Mouse (Mus musculus) neutrophil, adult 65 days (primary cell): ENCODE data around the gene Olfr1009. TPM values are rescaled to one million over a fixed set of nuclear protein-coding genes. Genes with fewer than 3 reads are reported as not detected.

Source experiments
- total RNA-seq: library from RNA; stranded (reverse); gene quantifications from 2 replicates; pipeline ENCODE4 v1.2.4, GENCODE M21; 2023

The Olfr1009 gene
- total RNA-seq: not detected in 2 replicates

DNA sequence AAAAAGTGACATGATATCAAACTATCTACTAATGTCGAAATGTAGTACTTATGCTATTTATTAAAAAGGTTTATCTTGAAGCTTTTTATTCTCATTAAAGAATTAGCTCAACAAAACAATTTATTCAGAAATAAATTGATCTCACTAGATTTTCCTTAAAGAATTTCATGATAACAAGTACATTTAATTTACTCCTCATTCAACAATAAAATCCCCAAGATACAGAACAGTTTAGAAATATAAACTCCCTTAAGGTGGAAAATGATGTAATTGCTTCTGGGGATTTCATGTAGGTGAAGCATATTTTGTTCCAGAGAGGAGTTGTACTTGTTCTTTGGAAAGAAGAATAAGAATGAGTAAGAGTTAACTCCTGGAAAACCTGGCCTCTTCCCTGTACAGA is at the start of gene Olfr1009:
Gene Olfr1009 (plus strand): TSS at position 301 of the 400 bp plus-strand sequence.

DNA sequence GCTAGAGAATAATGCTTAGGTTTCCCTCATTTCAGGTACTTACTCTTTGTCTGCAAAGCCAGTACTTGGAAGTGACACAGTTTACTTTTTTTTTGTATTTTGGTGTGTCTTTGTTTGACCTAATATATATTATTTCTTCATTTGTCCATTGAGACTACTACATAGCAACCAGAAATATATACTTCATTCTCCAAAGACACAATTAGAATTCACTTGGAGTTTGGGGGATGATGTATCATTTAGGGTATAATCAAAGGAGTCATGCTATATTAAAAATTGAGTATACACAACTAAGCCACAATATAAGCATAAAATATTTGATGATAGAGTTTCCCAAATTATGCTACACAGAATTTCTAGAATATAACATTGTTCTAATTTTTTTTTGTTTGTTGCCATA is 36.6 kb upstream of the Olfr1009 start, which contains the start of gene Olfr1006:
Gene Olfr1006 (minus strand): TSS at position 101 of the 400 bp plus-strand sequence.

DNA sequence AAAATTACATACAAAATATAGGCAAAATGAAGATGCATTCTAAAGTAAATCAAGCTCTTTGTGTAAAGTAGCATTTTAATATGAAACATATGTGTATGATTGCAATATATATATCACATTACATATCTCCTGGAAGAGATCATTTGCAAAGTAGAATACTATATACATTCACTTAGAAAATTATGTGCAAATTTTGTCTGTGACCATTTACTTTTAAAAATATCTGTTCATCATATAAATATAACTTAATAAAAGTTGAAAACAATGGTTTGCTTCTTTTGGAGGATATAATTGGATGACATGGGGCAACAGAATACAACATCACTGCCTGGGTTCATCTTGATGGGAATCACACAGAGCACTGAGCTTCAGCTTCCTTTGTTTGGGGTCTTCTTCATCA is 26.1 kb upstream of the Olfr1009 start, which contains the start of gene Olfr1008:
Gene Olfr1008 (plus strand): TSS at position 301 of the 400 bp plus-strand sequence.

DNA sequence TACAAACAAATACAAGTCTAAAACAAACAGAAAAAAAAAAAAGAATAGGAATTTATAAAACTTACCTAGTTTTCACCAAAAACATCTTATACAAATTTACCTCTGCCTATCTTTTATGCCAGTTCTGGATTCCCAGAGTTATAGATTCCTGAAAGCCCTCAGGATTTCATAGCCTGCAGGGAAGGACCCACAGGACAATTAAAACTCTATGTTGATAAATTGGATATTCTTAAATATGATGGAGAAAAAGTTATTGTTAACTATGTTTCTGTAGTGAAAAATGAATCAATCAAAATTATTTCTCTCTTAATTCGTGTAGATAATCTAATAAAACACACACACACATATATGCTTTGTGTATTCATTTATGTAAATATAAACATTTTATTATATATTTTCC is 47.4 kb downstream of the Olfr1009 start, which contains the start of gene Olfr1012:
Gene Olfr1012 (minus strand): TSS at position 101 of the 400 bp plus-strand sequence.

DNA sequence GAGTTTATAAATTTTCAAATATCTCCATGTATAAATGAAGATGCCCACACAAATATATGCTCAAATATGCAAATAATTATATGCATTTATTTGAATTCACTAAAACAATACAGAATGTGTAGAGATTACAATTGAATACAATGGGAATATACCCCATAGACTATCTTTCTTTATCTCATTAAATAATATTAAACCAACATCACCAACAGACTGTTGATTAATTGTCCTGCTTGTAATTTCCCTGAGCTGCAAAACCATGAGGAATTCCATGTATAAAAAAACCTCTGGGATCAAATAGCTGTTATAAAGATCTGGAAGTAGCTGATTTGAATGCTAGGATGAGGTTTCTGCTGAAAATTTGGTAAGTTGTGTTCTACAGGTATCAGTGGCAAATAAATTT is 51.6 kb downstream of the Olfr1009 start, which contains the start of gene Olfr1013:
Gene Olfr1013 (plus strand): TSS at position 301 of the 400 bp plus-strand sequence.

DNA sequence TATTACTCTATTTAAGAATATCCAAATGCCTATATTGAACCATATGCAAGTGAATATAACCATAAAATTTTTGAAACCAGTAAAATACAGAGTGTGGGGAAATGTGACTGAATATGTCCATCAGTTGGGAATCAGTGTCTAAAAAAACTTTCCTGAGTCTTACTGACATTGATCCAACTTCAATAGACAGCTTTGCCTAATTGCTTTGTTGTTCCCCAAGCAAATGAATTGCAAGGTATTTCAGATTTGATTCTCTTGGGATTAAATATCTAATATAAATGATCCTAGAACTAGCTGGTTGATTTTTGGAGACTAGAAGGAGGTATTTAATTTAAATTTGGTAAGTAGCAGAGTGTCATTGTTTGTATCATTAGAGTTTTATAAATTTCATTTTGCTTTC is 57.2 kb downstream of the Olfr1009 start, which contains the start of gene Olfr1014:
Gene Olfr1014 (plus strand): TSS at position 301 of the 400 bp plus-strand sequence.

Other genes starting within 250 kb of the Olfr1009 start
- not detected in 2 replicates for gene 4833423E24Rik, start 196.4 kb upstream of the Olfr1009 start, total RNA-seq
- gene Olfr996, start 136.2 kb upstream of the Olfr1009 start, total RNA-seq: not detected in 2 replicates
- not detected in 2 replicates for gene Olfr998, start 126.5 kb upstream of the Olfr1009 start, total RNA-seq
- gene Olfr1000, start 103.5 kb upstream of the Olfr1009 start, total RNA-seq: not detected in 2 replicates
- not detected in 2 replicates for gene Olfr1002, start 64.7 kb upstream of the Olfr1009 start, total RNA-seq
- gene Olfr154, start 51.0 kb upstream of the Olfr1009 start, total RNA-seq: not detected in 2 replicates
- gene Olfr1006, start 36.7 kb upstream of the Olfr1009 start, total RNA-seq: not detected in 2 replicates
- gene Olfr1008, start 26.0 kb upstream of the Olfr1009 start, total RNA-seq: not detected in 2 replicates
- gene Olfr1012, start 47.3 kb downstream of the Olfr1009 start, total RNA-seq: not detected in 2 replicates
- not detected in 2 replicates for gene Olfr1013, start 51.7 kb downstream of the Olfr1009 start, total RNA-seq
- gene Olfr1014, start 57.3 kb downstream of the Olfr1009 start, total RNA-seq: not detected in 2 replicates
- gene Olfr1015, start 66.6 kb downstream of the Olfr1009 start, total RNA-seq: not detected in 2 replicates
- not detected in 2 replicates for gene Olfr1016, start 87.1 kb downstream of the Olfr1009 start, total RNA-seq
- gene Olfr1018, start 103.1 kb downstream of the Olfr1009 start, total RNA-seq: not detected in 2 replicates
- not detected in 2 replicates for gene Olfr1019, start 130.1 kb downstream of the Olfr1009 start, total RNA-seq
- gene Olfr1020, start 131.6 kb downstream of the Olfr1009 start, total RNA-seq: not detected in 2 replicates
- not detected in 2 replicates for gene Olfr1022, start 153.2 kb downstream of the Olfr1009 start, total RNA-seq
- not detected in 2 replicates for gene Olfr1023, start 170.2 kb downstream of the Olfr1009 start, total RNA-seq
- gene Olfr1024, start 189.6 kb downstream of the Olfr1009 start, total RNA-seq: not detected in 2 replicates
- not detected in 2 replicates for gene Olfr1025-ps1, start 199.8 kb downstream of the Olfr1009 start, total RNA-seq
- not detected in 2 replicates for gene Olfr1026, start 206.1 kb downstream of the Olfr1009 start, total RNA-seq
- gene Olfr1028, start 235.0 kb downstream of the Olfr1009 start, total RNA-seq: 0.13 TPM in 1 of 2 replicates, not detected in the other